Mouse (Mus musculus): ENCODE results near the gene Ralgds. TPM values are rescaled to one million over a fixed set of nuclear protein-coding genes. Genes with fewer than 3 reads are reported as not detected.
"Not testable (repeated sequence)": the region's sequence is repeated elsewhere in the genome, so short reads cannot be mapped to it uniquely, and the experiment has no call there.

Gene Ralgds
- 100 to 1,000 TPM; 123 to 128 TPM for total RNA-seq (2021)

- peak in 1 of 2 experiments; percentile 46 for DNase-seq
Observed at GRCm38 (mm10) chr2:28512798-28513401, at the start of gene Ralgds. Gene Ralgds (plus strand): TSS chr2:28513125.

GRCm38 (mm10) chr2:28463919-28464318 is 49.0 kb upstream of the Ralgds start:
- peak; percentile 50 to 64 for DNase-seq

GRCm38 (mm10) chr2:28464919-28465318 is 48.0 kb upstream of the Ralgds start:
- DNase-seq = no peak

GRCm38 (mm10) chr2:28465836-28466518 is 46.9 kb upstream of the Ralgds start, which contains the start of gene 1700007K13Rik:
Gene 1700007K13Rik (minus strand): TSS chr2:28466332.
- DNase-seq = peak; percentile 69 to 75

- peak; percentile 83 to 85 for DNase-seq
Observed at GRCm38 (mm10) chr2:28467860-28468485, 45.0 kb upstream of the Ralgds start, which contains the start of gene Mrps2. Gene Mrps2 (plus strand): TSS chr2:28468066.

- no peak for DNase-seq
Observed at GRCm38 (mm10) chr2:28468486-28469225, 44.3 kb upstream of the Ralgds start.

- no peak for DNase-seq
Observed at GRCm38 (mm10) chr2:28469461-28469860, 43.5 kb upstream of the Ralgds start.

- DNase-seq = no peak
Observed at GRCm38 (mm10) chr2:28470591-28470990, 42.3 kb upstream of the Ralgds start.

GRCm38 (mm10) chr2:28472011-28472410 is 40.9 kb upstream of the Ralgds start:
- DNase-seq = not testable (repeated sequence)

- not testable (repeated sequence) for DNase-seq
Observed at GRCm38 (mm10) chr2:28477993-28478392, 34.9 kb upstream of the Ralgds start.

- no peak for DNase-seq
Observed at GRCm38 (mm10) chr2:28479208-28480204, 33.4 kb upstream of the Ralgds start.

- no peak for DNase-seq
Observed at GRCm38 (mm10) chr2:28483861-28484260, 29.1 kb upstream of the Ralgds start.

- DNase-seq = no peak
Observed at GRCm38 (mm10) chr2:28494521-28494920, 18.4 kb upstream of the Ralgds start.

GRCm38 (mm10) chr2:28495207-28495756 is 17.6 kb upstream of the Ralgds start:
- DNase-seq = no peak

- DNase-seq = no peak
Observed at GRCm38 (mm10) chr2:28495801-28496595, 16.9 kb upstream of the Ralgds start.

GRCm38 (mm10) chr2:28496671-28497070 is 16.3 kb upstream of the Ralgds start, which contains the start of gene Gbgt1:
Gene Gbgt1 (plus strand): TSS chr2:28496891.
- no peak for DNase-seq

- no peak for DNase-seq
Observed at GRCm38 (mm10) chr2:28497561-28497960, 15.4 kb upstream of the Ralgds start.

GRCm38 (mm10) chr2:28498431-28498830 is 14.5 kb upstream of the Ralgds start:
- no peak for DNase-seq

- no peak for DNase-seq
Observed at GRCm38 (mm10) chr2:28502987-28503386, 9.9 kb upstream of the Ralgds start.

- no peak for DNase-seq
Observed at GRCm38 (mm10) chr2:28504676-28505075, 8.2 kb upstream of the Ralgds start.

All from layer of hippocampus, postnatal 36 days (tissue).